Mouse (Mus musculus) stomach, embryonic 15.5 days (tissue): ENCODE data around the gene Olfr1377. TPM values are rescaled to one million over a fixed set of nuclear protein-coding genes. Genes with fewer than 3 reads are reported as not detected.
A peak's percentile ranks its signal among the peaks of the same experiment; 100 is the strongest.

Source experiments
- ATAC-seq: fragments of 200-750 bp; cut with Nextera tagmentation; 2 replicates; pipeline ENCODE4 v1.8.0; 2017; ENCODE audit warnings: low read depth, moderate number of reproducible peaks, moderate TSS enrichment; ENCODE audit not compliant: insufficient read depth, low FRiP score
- H3K27ac ChIP-seq: fragments of 300-500 bp; sonication (generic); 2 replicates; pipeline ENCODE4 v1.5.1; 2015; ENCODE audit warnings: mild to moderate bottlenecking, inconsistent platforms
- H3K27me3 ChIP-seq: fragments of 300-500 bp; sonication (generic); replicated peaks from 2 replicates; pipeline ENCODE4 v1.6.1; 2015; ENCODE audit warnings: inconsistent platforms
- H3K36me3 ChIP-seq: fragments of 300-500 bp; sonication (generic); 2 replicates; pipeline ENCODE4 v1.6.1; 2015; ENCODE audit warnings: inconsistent platforms
- H3K4me1 ChIP-seq: fragments of 300-500 bp; sonication (generic); 2 replicates; pipeline ENCODE4 v1.6.1; 2015; ENCODE audit warnings: inconsistent platforms
- H3K4me2 ChIP-seq: fragments of 300-500 bp; sonication (generic); 2 replicates; pipeline ENCODE4 v1.6.1; 2015; ENCODE audit warnings: mild to moderate bottlenecking, inconsistent platforms
- H3K4me3 ChIP-seq: fragments of 300-500 bp; sonication (generic); replicated peaks from 2 replicates; pipeline ENCODE4 v1.5.1; 2015; ENCODE audit warnings: inconsistent platforms
- H3K9ac ChIP-seq: fragments of 300-500 bp; sonication (generic); 2 replicates; pipeline ENCODE4 v1.6.1; 2015; ENCODE audit warnings: inconsistent platforms
- H3K9me3 ChIP-seq: fragments of 300-500 bp; sonication (generic); 2 replicates; pipeline ENCODE4 v1.6.1; 2016; ENCODE audit warnings: inconsistent platforms
- WGBS: fragments of 180-500 bp; shearing (Covaris S2); methylation state at CpG from one replicate; pipeline ENCODE4 v1.1.7; 2015; 5-methylcytosine and 5-hydroxymethylcytosine counted together
- polyA plus RNA-seq: library from polyadenylated mRNA; unstranded; fragments of >200 nt; fragmentation: Nextera tagmentation; extraction: Ambion mirVana; gene quantifications from 2 replicates; pipeline ENCODE4 v1.2.1, GENCODE M21; 2015

The Olfr1377 gene
- not detected in 2 replicates for polyA plus RNA-seq

DNA sequence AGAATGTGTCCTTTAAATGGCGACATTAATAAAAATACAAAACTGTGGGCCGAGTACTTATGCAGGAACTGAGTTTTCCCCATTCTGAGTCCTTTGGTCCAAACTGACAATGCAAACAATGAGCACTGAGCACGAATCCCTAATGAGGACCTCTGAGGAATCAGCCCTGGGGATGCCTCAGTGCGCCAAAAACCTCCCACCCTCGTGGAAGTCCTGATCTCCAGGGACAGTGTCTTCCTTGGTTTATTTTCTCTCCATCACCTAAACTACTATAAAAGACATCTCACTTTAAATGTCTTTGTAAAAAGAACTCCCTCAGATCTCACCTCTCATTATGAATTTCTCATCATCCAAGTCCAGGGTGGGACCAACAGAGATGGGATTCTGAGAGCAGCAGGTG is at the start of gene Olfr1377:
Olfr1377 (plus strand) TSS at position 301 of the 400 bp plus-strand sequence.
- WGBS = 70% methylated on average over 5 of the region's 5 CpGs
- ATAC-seq = no peak
- H3K36me3 ChIP-seq = no peaks in the 10 kb centered on the region

DNA sequence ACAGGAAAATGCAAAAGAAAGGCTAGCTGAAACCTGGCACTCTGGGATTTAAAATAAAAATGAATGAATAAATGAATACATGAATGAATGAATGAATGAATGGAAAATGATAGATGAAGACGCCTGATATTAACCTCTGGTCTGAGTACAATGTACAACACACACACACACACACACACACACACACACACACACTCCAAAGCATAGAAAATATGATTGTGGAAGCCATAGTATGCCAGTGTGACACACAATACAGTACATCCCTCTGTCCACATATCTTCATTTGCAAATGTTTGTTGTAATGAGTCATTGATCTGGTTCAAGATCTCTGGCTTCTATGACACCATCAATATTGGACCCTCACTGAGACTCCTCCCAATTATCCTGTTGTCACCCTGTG is 49.7 kb upstream of the Olfr1377 start:
- 55% methylated on average over 1 of the region's 1 CpGs for whole genome bisulfite sequencing
- no peak overlapping the region for H3K4me3 ChIP-seq
- peak overlapping the region; percentile 96; the same call in 1 of the 2 replicates for H3K4me2 ChIP-seq
- ATAC-seq = 0 out of 2 replicates have a peak, but pooled peaks have one; percentile 20
- H3K9me3 ChIP-seq = no peaks in the 10 kb centered on the region
- peaks cover 9% of the 10 kb centered on the region; the same call in 1 of the 2 replicates for H3K4me1 ChIP-seq
- H3K9ac ChIP-seq = no peak overlapping the region
- H3K36me3 ChIP-seq = no peaks in the 10 kb centered on the region
- H3K27me3 ChIP-seq = no peaks in the 10 kb centered on the region
- no peak overlapping the region for H3K27ac ChIP-seq

More for the DNA sequence above, at the start of gene Olfr1377:
- H3K9me3 ChIP-seq = no peaks in the 10 kb centered on the region
- H3K4me2 ChIP-seq = no peak within 1 kb of the TSS
- no peak within 1 kb of the TSS for H3K27ac ChIP-seq
- no peaks in the 10 kb centered on the region for H3K27me3 ChIP-seq
- H3K9ac ChIP-seq = no peak within 1 kb of the TSS
- no peak within 1 kb of the TSS for H3K4me3 ChIP-seq
- H3K4me1 ChIP-seq = no peaks in the 10 kb centered on the region

DNA sequence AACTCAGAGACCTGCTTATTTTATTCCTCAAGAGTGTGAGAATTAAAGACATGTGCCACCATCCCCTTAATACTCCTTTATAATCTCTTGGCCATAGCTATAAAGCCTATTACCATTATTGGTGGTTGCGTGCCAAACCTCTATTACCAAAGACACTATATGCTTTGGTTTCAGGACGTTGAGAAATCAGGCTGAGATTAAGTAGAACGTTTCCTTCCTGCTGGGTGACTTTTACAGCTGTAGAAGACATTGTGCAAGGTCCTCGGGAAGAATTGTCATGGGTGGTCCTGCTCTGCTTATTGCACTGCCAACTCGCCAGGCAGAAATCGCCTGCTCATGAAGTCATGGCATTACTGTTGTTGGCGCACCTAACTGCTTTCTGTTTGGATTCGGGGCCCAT is 43.3 kb upstream of the Olfr1377 start:
- WGBS = 78% methylated on average over 8 of the region's 8 CpGs
- ATAC-seq = no peak
- no peaks in the 10 kb centered on the region for H3K36me3 ChIP-seq
- H3K27me3 ChIP-seq = no peaks in the 10 kb centered on the region
- no peak overlapping the region for H3K9ac ChIP-seq
- H3K9me3 ChIP-seq = no peaks in the 10 kb centered on the region
- H3K4me1 ChIP-seq = no peaks in the 10 kb centered on the region
- H3K27ac ChIP-seq = no peak overlapping the region
- H3K4me3 ChIP-seq = no peak overlapping the region
- H3K4me2 ChIP-seq = no peak overlapping the region

DNA sequence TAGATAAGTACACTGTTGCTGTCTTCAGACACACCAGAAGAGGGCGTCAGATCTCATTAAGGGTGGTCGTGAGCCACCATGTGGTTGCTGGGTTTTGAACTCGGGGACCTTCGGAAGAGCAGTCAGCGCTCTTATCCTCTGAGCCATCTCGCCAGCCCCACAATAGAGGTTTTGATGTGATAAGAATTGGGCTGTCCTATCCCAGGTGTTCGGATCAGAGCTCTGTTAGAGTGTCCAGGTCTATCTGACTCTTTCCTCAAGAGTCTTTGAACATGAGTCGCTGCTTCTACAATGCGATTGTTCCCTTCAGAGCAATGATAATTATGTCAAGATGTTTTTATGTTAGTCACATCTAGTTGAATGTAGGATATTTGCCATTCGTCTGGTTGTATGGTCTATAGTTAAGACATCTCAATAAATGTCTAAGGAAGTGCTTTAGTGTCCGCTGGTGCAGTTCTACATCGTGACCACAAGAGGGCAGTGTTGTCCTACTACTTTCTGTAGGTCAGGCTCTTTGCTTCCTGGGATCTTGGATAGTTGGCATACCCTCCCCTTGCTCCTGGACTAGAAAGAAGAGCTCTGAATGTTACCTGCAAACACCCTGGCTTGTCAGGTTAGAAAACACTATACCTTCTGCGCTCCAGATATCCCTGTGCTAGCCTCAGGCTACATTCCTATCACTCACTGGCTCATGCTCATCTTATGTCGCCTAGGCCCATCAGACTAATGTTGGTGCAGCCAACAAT is 42.0 kb upstream of the Olfr1377 start:
- H3K27me3 ChIP-seq = no peaks in the 10 kb centered on the region
- H3K9ac ChIP-seq = no peak overlapping the region
- no peak overlapping the region for H3K27ac ChIP-seq
- no peak for ATAC-seq
- H3K9me3 ChIP-seq = no peaks in the 10 kb centered on the region
- WGBS = 37% methylated on average over 14 of the region's 14 CpGs
- no peaks in the 10 kb centered on the region for H3K4me1 ChIP-seq
- H3K36me3 ChIP-seq = no peaks in the 10 kb centered on the region
- H3K4me2 ChIP-seq = no peak overlapping the region
- H3K4me3 ChIP-seq = no peak overlapping the region

DNA sequence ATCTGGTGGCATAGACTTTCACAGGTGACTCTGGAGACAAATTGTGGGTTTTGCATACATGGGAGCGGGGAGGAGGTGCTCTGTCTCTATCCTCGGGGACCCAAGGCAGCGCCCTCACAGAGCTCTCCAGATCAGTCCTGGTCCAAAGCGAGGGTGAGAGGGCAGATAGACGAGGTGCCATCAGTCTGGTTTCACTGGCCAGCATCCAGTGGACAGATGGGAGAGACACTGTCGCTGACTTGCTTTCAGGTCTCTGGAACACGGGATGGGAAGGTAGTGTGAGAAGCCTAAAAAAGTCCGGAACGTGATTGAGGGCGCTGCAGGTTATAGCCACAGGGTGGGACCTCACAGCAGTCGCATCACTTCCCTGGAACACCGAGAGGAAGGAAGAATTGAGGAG is 39.4 kb upstream of the Olfr1377 start:
- H3K4me3 ChIP-seq = no peak overlapping the region
- ATAC-seq = no peak
- no peaks in the 10 kb centered on the region for H3K4me1 ChIP-seq
- no peaks in the 10 kb centered on the region for H3K36me3 ChIP-seq
- H3K9me3 ChIP-seq = no peaks in the 10 kb centered on the region
- 62% methylated on average over 12 of the region's 12 CpGs for WGBS
- no peak overlapping the region for H3K27ac ChIP-seq
- no peak overlapping the region for H3K9ac ChIP-seq
- no peak overlapping the region for H3K4me2 ChIP-seq
- H3K27me3 ChIP-seq = no peaks in the 10 kb centered on the region

DNA sequence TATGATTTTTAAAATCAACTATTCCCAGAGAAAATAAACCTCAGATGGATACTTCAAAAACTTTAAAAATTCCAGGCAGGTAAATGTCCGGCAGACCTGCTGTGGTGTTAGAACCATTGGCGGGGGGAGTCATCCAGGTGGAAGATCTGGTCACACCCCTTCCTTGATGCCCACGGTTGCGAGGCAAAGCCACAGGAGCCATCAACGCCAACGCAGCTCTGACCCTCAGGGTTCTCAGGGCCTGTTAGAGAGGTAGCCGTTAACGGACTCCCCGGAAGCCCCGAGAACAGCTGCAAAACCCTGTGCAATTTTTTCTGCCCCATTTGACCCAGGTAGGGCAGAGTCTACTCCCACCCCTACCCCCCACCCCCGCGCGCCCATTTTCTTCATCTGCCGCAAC is 38.3 kb upstream of the Olfr1377 start, which contains the start of gene 4933414I15Rik:
4933414I15Rik (minus strand) TSS at position 260 of the 400 bp plus-strand sequence.
- no peak within 1 kb of the TSS for H3K4me2 ChIP-seq
- 81% methylated on average over 14 of the region's 14 CpGs for WGBS

DNA sequence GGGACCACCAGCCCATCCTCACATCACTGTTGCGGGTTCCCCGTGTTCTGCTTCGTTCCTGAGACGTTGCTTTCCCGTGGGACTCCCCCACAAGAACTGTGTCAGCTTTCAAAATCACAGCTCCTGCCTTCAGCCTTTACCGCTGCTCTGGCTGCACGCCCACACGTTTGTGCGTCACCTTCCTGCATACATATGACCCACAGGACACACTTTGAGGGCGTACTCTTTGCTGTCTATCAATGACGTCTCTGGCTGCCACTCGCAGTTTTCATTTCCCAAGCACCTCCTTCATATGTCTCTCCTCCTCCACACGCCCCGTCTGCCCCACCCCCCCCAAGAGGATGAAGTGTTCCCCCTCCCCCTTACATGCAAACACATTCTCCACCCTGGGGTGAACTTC is 29.5 kb upstream of the Olfr1377 start:
- WGBS = 65% methylated on average over 14 of the region's 14 CpGs

More for the DNA sequence above, 38.3 kb upstream of the Olfr1377 start, which contains the start of gene 4933414I15Rik:
- Histone ChIP-seq H3K4me3 (no peak within 1 kb of the TSS), H3K9ac (no peak within 1 kb of the TSS), H3K27ac (no peak within 1 kb of the TSS), H3K4me1 (no peaks in the 10 kb centered on the region), H3K36me3 (no peaks in the 10 kb centered on the region), H3K27me3 (no peaks in the 10 kb centered on the region), H3K9me3 (no peaks in the 10 kb centered on the region)
- no peak for ATAC-seq

DNA sequence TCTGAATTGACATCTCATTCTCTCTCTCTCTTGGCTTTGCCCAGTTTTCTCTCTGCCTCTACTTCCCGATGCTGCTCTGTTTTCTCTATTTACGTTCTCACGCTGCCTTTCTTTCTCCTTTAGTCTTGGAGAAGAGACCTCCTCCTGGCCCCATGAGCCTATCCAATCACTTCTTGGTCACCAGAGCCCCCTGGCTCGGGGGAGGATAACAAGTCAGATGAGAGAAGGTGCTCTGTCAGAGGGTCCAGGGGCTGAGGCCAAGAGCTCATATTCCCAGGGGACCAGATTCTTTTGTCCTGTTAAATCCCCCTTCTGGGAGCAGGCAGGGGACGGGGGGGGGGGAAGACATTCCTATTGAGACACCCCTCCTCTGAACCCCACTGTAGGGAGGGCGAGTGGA is 28.1 kb upstream of the Olfr1377 start, which contains the start of gene Prop1:
Prop1 (minus strand) TSS at position 101 of the 400 bp plus-strand sequence.
- H3K4me1 ChIP-seq = no peaks in the 10 kb centered on the region
- H3K9ac ChIP-seq = no peak within 1 kb of the TSS
- no peak within 1 kb of the TSS for H3K27ac ChIP-seq
- H3K4me2 ChIP-seq = no peak within 1 kb of the TSS
- H3K9me3 ChIP-seq = no peaks in the 10 kb centered on the region
- no peak within 1 kb of the TSS for H3K4me3 ChIP-seq
- no peaks in the 10 kb centered on the region for H3K27me3 ChIP-seq
- no peaks in the 10 kb centered on the region for H3K36me3 ChIP-seq
- no peak for ATAC-seq
- 65% methylated on average over 6 of the region's 6 CpGs for WGBS

More for the DNA sequence above, 29.5 kb upstream of the Olfr1377 start:
- Histone ChIP-seq H3K4me2 (no peak overlapping the region), H3K27me3 (no peaks in the 10 kb centered on the region), H3K4me3 (no peak overlapping the region), H3K9me3 (no peaks in the 10 kb centered on the region), H3K9ac (no peak overlapping the region), H3K36me3 (no peaks in the 10 kb centered on the region), H3K27ac (no peak overlapping the region), H3K4me1 (no peaks in the 10 kb centered on the region)
- no peak for ATAC-seq

DNA sequence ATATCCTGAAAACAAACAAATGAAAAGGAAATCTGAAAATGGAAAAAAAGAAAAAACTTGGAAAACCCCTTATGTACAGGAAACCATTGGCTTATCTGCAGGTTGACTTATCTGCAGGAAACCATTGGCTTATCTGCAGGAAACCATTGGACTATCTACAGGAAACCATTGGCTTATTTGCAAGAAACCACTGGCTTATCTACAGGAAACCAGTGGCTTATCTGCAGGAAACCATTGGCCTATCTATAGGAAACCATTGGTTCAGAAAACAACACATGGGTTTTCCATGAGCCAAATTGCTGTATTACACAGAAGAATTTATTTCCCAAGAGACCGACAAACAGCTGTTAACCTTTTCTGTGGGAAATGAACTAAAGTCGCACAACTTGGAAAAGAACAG is 16.9 kb upstream of the Olfr1377 start:
- H3K27ac ChIP-seq = no peak overlapping the region
- H3K36me3 ChIP-seq = no peaks in the 10 kb centered on the region
- H3K4me3 ChIP-seq = no peak overlapping the region
- WGBS = 84% methylated on average over 2 of the region's 2 CpGs
- no peak overlapping the region for H3K9ac ChIP-seq
- no peaks in the 10 kb centered on the region for H3K9me3 ChIP-seq
- H3K27me3 ChIP-seq = no peaks in the 10 kb centered on the region
- H3K4me2 ChIP-seq = no peak overlapping the region
- ATAC-seq = no peak
- no peaks in the 10 kb centered on the region for H3K4me1 ChIP-seq

DNA sequence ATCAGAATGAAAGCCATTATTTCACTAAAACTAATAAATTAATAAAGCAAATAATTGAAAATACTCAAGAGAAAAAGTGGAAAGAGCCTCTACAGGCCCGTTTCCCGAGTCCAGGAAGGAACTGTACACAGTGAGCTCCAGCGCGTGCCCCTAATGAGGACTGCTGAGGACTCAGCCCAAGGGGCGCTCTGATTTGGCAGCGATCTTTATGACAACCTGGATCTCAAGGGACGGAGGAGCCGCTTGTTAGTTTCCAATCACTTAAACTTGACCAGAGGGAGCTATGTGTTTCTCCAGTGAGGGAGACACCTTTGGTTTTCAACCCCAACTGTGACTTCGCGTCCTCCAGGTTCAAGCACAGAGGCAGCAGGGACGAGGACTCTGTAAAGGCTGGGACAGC is 15.5 kb upstream of the Olfr1377 start, which contains the start of gene Olfr1378:
Olfr1378 (plus strand) TSS at position 301 of the 400 bp plus-strand sequence.
- no peak for ATAC-seq
- Histone ChIP-seq H3K4me2 (no peak within 1 kb of the TSS), H3K4me1 (no peaks in the 10 kb centered on the region), H3K27me3 (no peaks in the 10 kb centered on the region), H3K9me3 (no peaks in the 10 kb centered on the region), H3K27ac (no peak within 1 kb of the TSS), H3K9ac (no peak within 1 kb of the TSS), H3K36me3 (no peaks in the 10 kb centered on the region), H3K4me3 (no peak within 1 kb of the TSS)
- 84% methylated on average over 11 of the region's 11 CpGs for WGBS

DNA sequence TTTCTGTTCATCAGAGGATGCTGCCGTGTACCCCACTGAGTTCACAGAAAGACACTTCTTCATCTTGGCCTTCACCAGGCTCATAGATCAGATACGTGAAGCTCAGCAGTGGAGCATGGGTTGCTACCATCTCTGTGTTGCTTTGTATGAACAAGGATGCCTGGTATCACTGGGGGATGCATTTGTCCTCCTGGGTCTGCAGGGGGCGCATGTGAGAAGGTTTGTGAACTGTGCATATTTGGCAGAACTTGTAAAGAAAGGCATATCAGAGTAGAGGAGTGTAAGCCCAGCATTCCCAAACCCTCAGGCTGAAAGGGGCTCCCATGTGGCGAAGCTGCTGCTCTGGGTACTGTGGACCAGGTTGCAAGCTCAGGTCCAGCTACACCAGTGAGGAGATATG is 4.6 kb upstream of the Olfr1377 start:
- Histone ChIP-seq H3K4me2 (no peak overlapping the region), H3K27ac (no peak overlapping the region), H3K9ac (no peak overlapping the region), H3K9me3 (no peaks in the 10 kb centered on the region), H3K27me3 (no peaks in the 10 kb centered on the region), H3K36me3 (no peaks in the 10 kb centered on the region), H3K4me1 (no peaks in the 10 kb centered on the region), H3K4me3 (no peak overlapping the region)
- no peak for ATAC-seq
- 70% methylated on average over 4 of the region's 4 CpGs for WGBS

DNA sequence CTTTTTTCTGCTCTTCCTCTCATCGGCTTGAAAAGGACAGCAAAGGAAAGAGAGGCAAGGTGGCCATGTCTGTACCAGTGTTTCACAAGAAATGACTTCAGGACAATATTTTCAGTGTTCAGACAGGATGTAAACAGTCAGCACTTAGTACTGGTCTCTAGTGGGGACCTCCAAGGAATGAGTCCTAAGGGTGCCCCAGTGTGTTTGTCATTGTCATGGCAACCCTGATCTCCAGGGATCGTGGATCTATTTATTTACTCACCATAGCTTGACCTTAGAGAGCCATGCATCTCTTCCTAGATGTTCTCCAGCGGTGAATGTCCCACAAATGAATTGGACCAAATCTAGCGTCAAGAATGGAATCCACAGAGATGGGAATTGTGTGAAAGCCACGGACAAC is 21.5 kb downstream of the Olfr1377 start, which contains the start of gene Olfr51:
Olfr51 (plus strand) TSS at position 301 of the 400 bp plus-strand sequence.
- H3K27me3 ChIP-seq = no peaks in the 10 kb centered on the region
- 55% methylated on average over 5 of the region's 5 CpGs for WGBS
- no peaks in the 10 kb centered on the region for H3K36me3 ChIP-seq
- no peak for ATAC-seq
- H3K9ac ChIP-seq = no peak within 1 kb of the TSS
- H3K4me1 ChIP-seq = no peaks in the 10 kb centered on the region
- no peak within 1 kb of the TSS for H3K4me2 ChIP-seq
- no peak within 1 kb of the TSS for H3K4me3 ChIP-seq
- no peaks in the 10 kb centered on the region for H3K9me3 ChIP-seq
- no peak within 1 kb of the TSS for H3K27ac ChIP-seq
